Mouse (Mus musculus) midbrain, embryonic 11.5 days (tissue): ENCODE measurements at regions not wholly inside any gene's neighbourhood (a gene's known extent, or its start where the extent isn't known, plus 50 kb on each side); places are given as distances from the start of the nearest gene placed in this dataset.

Experiments used
- ATAC-seq: fragments of 200-750 bp; cut with Nextera tagmentation; 2 replicates; pipeline ENCODE4 v1.8.0; 2017; ENCODE audit warnings: moderate TSS enrichment, moderate library complexity; ENCODE audit not compliant: low FRiP score
- DNase-seq: peaks from one replicate; pipeline ENCODE4 v3.0.0; 2015; ENCODE audit warnings: low spot score; ENCODE audit errors: missing footprints
- H3K27ac ChIP-seq: fragments of 300-500 bp; sonication (generic); 2 replicates; pipeline ENCODE4 v1.5.1; 2014; ENCODE audit warnings: low read depth, low read length
- H3K27me3 ChIP-seq: fragments of 300-500 bp; sonication (generic); 2 replicates; pipeline ENCODE4 v1.6.1; 2014; ENCODE audit warnings: mild to moderate bottlenecking, low read length, moderate library complexity, mixed read lengths; ENCODE audit not compliant: control insufficient read depth, insufficient read depth
- H3K36me3 ChIP-seq: fragments of 300-500 bp; sonication (generic); 2 replicates; pipeline ENCODE4 v1.6.1; 2014; ENCODE audit warnings: mild to moderate bottlenecking, low read length, moderate library complexity, mixed read lengths; ENCODE audit not compliant: control insufficient read depth, insufficient read depth
- H3K4me1 ChIP-seq: fragments of 300-500 bp; sonication (generic); 2 replicates; pipeline ENCODE4 v1.6.1; 2014; ENCODE audit warnings: low read length; ENCODE audit not compliant: control insufficient read depth, insufficient read depth
- H3K4me2 ChIP-seq: fragments of 300-500 bp; sonication (generic); 2 replicates; pipeline ENCODE4 v1.6.1; 2014; ENCODE audit warnings: mild to moderate bottlenecking, moderate library complexity
- H3K4me3 ChIP-seq: fragments of 300-500 bp; sonication (generic); 2 replicates; pipeline ENCODE4 v1.5.1; 2014; ENCODE audit warnings: low read depth, low read length
- H3K9ac ChIP-seq: fragments of 300-500 bp; sonication (generic); 2 replicates; pipeline ENCODE4 v1.6.1; 2014; ENCODE audit warnings: low read length
- H3K9me3 ChIP-seq: fragments of 300-500 bp; sonication (generic); 2 replicates; pipeline ENCODE4 v1.6.1; 2016; ENCODE audit warnings: low read length; ENCODE audit not compliant: control insufficient read depth
- WGBS: fragments of 180-500 bp; shearing (Covaris S2); extraction: QIAGEN DNeasy Blood & Tissue Kit; methylation state at CpG from one replicate; pipeline ENCODE4 v1.1.7; 2014; 5-methylcytosine and 5-hydroxymethylcytosine counted together

DNA sequence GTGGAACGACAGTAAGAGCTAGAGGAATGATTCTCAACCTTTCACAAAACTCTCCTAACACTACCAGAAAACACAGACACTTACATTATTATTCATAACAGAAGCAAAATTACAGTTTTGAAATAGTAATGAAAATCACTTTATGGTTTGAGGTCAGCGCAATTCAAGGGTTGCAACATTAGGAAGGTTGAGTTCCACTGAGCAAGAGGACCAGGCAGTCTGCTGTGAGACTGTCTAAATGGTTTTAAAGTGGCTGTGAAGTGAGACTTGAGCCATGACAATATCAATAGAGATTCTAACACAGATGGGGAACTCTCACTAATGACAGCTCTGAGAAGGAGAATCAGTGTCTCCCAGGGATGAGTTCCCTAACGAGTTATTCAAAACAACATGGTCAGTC lies 146.2 kb upstream of the Ednrb start:
- Histone ChIP-seq H3K9me3 (no peaks in the 10 kb centered on the region), H3K9ac (no peak overlapping the region), H3K27ac (no peak overlapping the region), H3K4me3 (no peak overlapping the region), H3K4me2 (no peak overlapping the region), H3K27me3 (no peaks in the 10 kb centered on the region), H3K4me1 (no peaks in the 10 kb centered on the region), H3K36me3 (no peaks in the 10 kb centered on the region)
- ATAC-seq (no peak), DNase-seq (no peak)
- 87% methylated on average over 3 of the region's 3 CpGs for WGBS

DNA sequence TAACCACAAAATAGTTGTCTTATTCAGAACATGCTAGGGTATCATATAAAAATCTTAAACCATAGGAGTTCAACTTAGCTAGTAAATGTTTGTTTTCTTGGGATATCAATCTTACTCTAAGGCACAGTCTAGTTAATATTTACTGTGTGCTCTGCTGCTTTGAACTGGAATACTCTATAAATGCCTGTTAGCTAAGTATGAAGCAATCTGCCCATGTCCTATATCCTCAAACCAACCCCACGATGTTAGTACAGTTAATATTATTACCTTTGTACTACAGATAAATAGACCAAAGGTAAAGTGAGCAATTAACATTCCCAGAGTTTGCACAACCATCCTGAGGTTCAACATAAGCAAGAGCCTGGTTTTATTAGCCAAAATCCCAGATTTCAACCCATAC lies 145.7 kb upstream of the Ednrb start:
- Histone ChIP-seq H3K27me3 (no peaks in the 10 kb centered on the region), H3K9me3 (no peaks in the 10 kb centered on the region), H3K27ac (no peak overlapping the region), H3K4me2 (no peak overlapping the region), H3K9ac (no peak overlapping the region), H3K4me1 (no peaks in the 10 kb centered on the region), H3K36me3 (no peaks in the 10 kb centered on the region), H3K4me3 (no peak overlapping the region)
- no peak for ATAC-seq
- DNase-seq, result no peak
- 96% methylated on average over 1 of the region's 1 CpGs for WGBS

DNA sequence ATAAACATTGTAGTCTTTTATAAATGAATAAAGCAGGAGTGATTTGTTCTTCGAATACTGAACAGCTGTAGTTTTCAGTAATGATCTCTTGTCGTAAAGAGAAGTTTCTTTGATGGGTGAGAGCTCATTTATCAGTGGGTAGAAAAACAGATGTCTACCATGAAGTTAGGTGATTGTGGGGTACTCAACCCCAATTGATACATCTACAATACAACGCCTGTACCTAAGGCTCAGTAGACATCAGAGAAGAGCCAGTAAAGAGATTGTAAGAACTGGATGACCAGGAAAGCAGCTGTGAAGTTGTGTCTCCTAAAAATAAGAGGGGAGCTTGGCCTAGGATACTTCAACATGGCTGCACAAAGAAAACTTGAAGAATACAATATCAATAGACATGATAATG lies 143.1 kb upstream of the Ednrb start:
- Histone ChIP-seq H3K36me3 (no peaks in the 10 kb centered on the region), H3K4me3 (no peak overlapping the region), H3K9me3 (no peaks in the 10 kb centered on the region), H3K27me3 (no peaks in the 10 kb centered on the region), H3K9ac (no peak overlapping the region), H3K27ac (no peak overlapping the region), H3K4me1 (no peaks in the 10 kb centered on the region), H3K4me2 (no peak overlapping the region)
- ATAC-seq (no peak), DNase-seq (no peak)
- WGBS, result 75% methylated on average over 3 of the region's 3 CpGs

DNA sequence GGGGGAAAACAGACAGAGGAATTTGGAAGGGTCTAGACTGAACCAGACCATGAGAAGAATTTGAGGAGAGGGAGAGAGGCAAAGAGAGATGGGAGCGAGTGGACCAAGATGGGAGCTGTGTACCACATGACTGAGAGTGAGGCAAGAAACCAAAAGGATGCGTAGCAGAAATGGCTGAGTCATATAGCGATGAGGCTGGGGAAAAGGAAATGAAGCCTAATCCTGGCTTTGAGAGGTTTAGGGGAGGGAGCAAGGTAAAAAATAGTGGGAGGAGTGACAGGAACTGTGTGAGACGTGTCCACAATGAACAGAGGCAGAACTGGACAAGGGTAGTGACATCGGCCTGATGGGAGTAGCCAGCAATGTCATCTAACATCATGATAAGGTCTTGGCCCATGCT lies 140.1 kb upstream of the Ednrb start:
- no peaks in the 10 kb centered on the region for H3K27me3 ChIP-seq
- no peaks in the 10 kb centered on the region for H3K36me3 ChIP-seq
- H3K27ac ChIP-seq, result no peak overlapping the region
- H3K4me3 ChIP-seq, result no peak overlapping the region
- H3K4me2 ChIP-seq, result no peak overlapping the region
- no peak overlapping the region for H3K9ac ChIP-seq
- DNase-seq (no peak), ATAC-seq (no peak)
- WGBS, result 84% methylated on average over 5 of the region's 5 CpGs
- H3K9me3 ChIP-seq, result no peaks in the 10 kb centered on the region
- H3K4me1 ChIP-seq, result no peaks in the 10 kb centered on the region

DNA sequence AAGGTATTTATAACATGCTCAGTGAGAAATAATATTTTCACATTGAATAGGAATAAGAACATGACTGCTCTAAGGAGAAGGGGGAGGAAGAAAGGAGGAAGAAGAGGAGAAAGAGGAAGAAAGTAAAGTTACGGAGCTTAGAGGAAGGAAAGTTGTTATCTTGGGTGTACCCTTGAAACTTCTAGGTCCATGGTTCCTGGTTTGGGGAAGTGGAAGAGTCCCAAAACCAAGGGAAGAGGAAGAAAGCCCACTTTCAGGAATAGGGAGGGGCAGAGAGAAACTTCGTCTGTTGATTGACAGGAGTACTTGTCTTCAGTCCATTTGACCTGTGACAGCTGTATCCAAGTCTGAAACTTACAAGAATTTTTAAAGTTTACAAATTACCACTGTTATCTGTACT lies 134.6 kb upstream of the Ednrb start:
- H3K27me3 ChIP-seq, result no peaks in the 10 kb centered on the region
- DNase-seq, result no peak
- 85% methylated on average over 2 of the region's 2 CpGs for WGBS
- no peak overlapping the region for H3K4me3 ChIP-seq
- H3K27ac ChIP-seq, result no peak overlapping the region
- H3K4me2 ChIP-seq, result no peak overlapping the region
- H3K4me1 ChIP-seq, result no peaks in the 10 kb centered on the region
- no peaks in the 10 kb centered on the region for H3K36me3 ChIP-seq
- no peak overlapping the region for H3K9ac ChIP-seq
- ATAC-seq, result no peak
- H3K9me3 ChIP-seq, result no peaks in the 10 kb centered on the region

DNA sequence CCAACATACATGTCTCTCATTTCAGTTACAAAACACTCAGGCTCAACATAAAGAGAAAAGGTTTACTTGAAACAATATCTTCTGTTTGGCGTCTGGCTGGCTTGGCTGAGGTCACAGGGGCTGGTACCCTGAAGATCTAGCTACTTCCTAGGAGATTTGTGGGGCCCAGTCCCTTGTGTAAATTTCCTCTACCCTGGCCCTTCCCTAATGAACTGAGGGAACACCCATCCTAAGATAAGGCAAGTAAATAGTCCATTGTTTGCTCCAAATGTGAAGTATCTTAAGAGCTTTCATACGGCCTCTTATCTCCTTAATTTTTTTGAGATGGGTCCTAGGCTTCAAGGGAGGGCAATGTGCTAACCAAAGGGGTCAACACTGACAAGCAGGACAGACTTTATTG lies 133.6 kb upstream of the Ednrb start:
- Histone ChIP-seq H3K9ac (no peak overlapping the region), H3K27ac (no peak overlapping the region), H3K4me3 (no peak overlapping the region), H3K27me3 (no peaks in the 10 kb centered on the region), H3K4me2 (no peak overlapping the region), H3K9me3 (no peaks in the 10 kb centered on the region), H3K4me1 (no peaks in the 10 kb centered on the region), H3K36me3 (no peaks in the 10 kb centered on the region)
- DNase-seq (no peak), ATAC-seq (no peak)
- WGBS, result 56% methylated on average over 2 of the region's 2 CpGs

DNA sequence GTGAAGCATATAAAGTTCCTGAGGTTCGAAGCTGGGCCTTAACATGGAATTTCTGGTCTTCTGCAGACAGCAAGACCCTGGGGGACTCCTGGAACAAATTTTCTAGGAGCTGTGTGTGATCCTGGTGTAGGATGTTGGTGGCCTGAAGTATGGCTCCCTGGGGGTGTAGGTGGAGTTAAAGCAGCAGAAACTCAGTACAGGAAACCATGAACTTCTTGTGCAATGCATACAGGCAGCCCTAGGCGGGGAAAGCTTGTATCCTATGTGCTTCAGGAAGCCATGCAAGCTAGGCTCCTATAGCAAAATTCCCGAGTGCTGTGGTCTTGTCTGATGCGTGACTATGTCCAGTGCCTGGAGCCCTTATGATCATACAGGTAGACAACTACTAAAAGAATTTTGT lies 129.8 kb upstream of the Ednrb start:
- no peak overlapping the region for H3K4me2 ChIP-seq
- H3K9me3 ChIP-seq, result no peaks in the 10 kb centered on the region
- H3K36me3 ChIP-seq, result no peaks in the 10 kb centered on the region
- no peak for DNase-seq
- 85% methylated on average over 4 of the region's 4 CpGs for WGBS
- no peak for ATAC-seq
- H3K4me1 ChIP-seq, result no peaks in the 10 kb centered on the region
- no peak overlapping the region for H3K4me3 ChIP-seq
- no peak overlapping the region for H3K27ac ChIP-seq
- no peaks in the 10 kb centered on the region for H3K27me3 ChIP-seq
- no peak overlapping the region for H3K9ac ChIP-seq

DNA sequence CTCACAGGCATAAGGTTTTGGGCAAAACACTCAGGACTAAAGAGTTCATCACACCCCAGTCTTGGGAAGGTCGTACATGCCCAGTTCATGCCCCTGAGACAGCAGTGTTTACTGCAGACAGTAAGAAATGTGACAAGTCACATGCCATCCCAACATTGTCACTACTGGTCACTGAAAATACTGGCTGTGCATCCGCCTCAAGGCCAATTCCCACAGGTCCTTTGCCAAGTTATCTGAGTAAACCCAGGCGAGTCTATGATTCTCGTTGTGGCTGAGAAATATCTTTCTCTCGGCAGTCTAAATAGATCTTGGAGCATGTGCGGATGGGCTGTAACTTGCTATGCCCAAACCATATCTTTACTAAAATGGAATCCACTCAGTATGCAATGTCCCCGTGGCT lies 128.9 kb upstream of the Ednrb start:
- Histone ChIP-seq H3K9ac (no peak overlapping the region), H3K4me2 (no peak overlapping the region), H3K36me3 (no peaks in the 10 kb centered on the region), H3K9me3 (no peaks in the 10 kb centered on the region), H3K27ac (no peak overlapping the region), H3K4me3 (no peak overlapping the region), H3K27me3 (no peaks in the 10 kb centered on the region), H3K4me1 (no peaks in the 10 kb centered on the region)
- 89% methylated on average over 7 of the region's 7 CpGs for WGBS
- DNase-seq, result no peak
- ATAC-seq, result no peak

DNA sequence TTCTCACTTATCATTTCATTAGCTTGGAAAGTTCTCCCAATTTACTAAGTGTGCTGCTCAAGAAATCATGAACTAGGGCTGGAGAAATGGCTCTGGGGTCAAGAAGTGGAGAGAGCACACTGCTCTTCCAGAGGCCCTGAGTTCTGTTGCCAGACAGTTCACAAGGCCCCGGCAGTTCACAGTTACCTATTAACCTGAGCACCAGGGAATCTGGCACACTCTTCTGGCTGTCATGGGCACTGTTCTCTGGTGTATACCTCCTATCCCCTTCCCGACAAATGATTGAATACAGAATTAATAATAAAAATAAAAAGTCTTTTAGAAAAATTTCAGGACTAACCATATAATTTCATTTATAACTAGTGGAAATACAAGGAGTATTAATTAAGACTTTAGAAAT lies 125.1 kb upstream of the Ednrb start:
- DNase-seq (no peak), ATAC-seq (no peak)
- 85% methylated on average over 2 of the region's 2 CpGs for WGBS
- no peaks in the 10 kb centered on the region for H3K4me1 ChIP-seq
- no peaks in the 10 kb centered on the region for H3K27me3 ChIP-seq
- H3K4me3 ChIP-seq, result no peak overlapping the region
- no peak overlapping the region for H3K27ac ChIP-seq
- no peaks in the 10 kb centered on the region for H3K9me3 ChIP-seq
- H3K4me2 ChIP-seq, result no peak overlapping the region
- no peak overlapping the region for H3K9ac ChIP-seq
- H3K36me3 ChIP-seq, result no peaks in the 10 kb centered on the region

DNA sequence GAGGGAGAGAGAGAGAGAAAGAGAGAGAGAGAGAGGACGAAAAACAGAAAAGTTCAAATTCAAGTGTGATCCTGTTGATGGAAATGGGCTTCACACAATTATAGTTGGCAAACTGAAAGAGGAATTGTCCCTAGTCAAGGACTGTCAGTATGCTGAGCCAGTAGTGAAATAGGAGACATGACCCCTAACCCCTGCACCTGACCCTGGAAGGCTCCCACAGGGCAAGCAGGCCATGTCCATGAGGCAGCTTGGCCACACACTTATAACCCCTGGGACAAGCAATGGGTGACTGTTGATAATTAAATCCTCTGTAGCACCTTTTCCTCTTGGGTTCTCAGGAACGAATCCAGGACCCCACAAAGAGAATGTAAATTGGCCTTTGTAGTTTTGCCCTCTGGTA lies 122.1 kb upstream of the Ednrb start:
- Histone ChIP-seq H3K4me1 (no peaks in the 10 kb centered on the region), H3K9me3 (no peaks in the 10 kb centered on the region), H3K27ac (no peak overlapping the region), H3K4me3 (no peak overlapping the region), H3K4me2 (no peak overlapping the region), H3K27me3 (no peaks in the 10 kb centered on the region), H3K9ac (no peak overlapping the region), H3K36me3 (no peaks in the 10 kb centered on the region)
- ATAC-seq, result no peak
- DNase-seq, result no peak
- WGBS, result 55% methylated on average over 2 of the region's 2 CpGs
